Mouse (Mus musculus): ENCODE results near the gene Ptchd1. TPM values are rescaled to one million over a fixed set of nuclear protein-coding genes. Genes with fewer than 3 reads are reported as not detected.
A peak's percentile ranks its signal among the peaks of the same experiment; 100 is the strongest.

Gene Ptchd1
- total RNA-seq (2021): 10 to 100 TPM; 18.7 to 19.4 TPM

- intact Hi-C loops (cut with DNase I): no loop called here
- peak; percentile 17 to 25 for DNase-seq (ENCODE audit: low spot score in 2 of 2)
Measured at GRCm38 (mm10) chrX:155623701-155624281, at the start of gene Ptchd1. Gene Ptchd1, minus strand, starts transcription at chrX:155623814.

GRCm38 (mm10) chrX:155657971-155658370 lies 34.4 kb upstream of the Ptchd1 start:
- intact Hi-C loops (cut with DNase I): no loop called here
- DNase-seq (ENCODE audit: low spot score in 2 of 2): no peak

- intact Hi-C loops (cut with DNase I): no loop called here
- DNase-seq (ENCODE audit: low spot score in 2 of 2): no peak
Measured at GRCm38 (mm10) chrX:155645975-155646374, 22.4 kb upstream of the Ptchd1 start.

- DNase-seq (ENCODE audit: low spot score in 2 of 2): no peak
- intact Hi-C loops (cut with DNase I): no loop called here
Measured at GRCm38 (mm10) chrX:155643975-155644374, 20.4 kb upstream of the Ptchd1 start.

- intact Hi-C loops (cut with DNase I): no loop called here
- DNase-seq (ENCODE audit: low spot score in 2 of 2): peak in 1 of 2 experiments; percentile 15
Measured at GRCm38 (mm10) chrX:155625671-155626196, 2.1 kb upstream of the Ptchd1 start.

GRCm38 (mm10) chrX:155624895-155625294 lies 1.3 kb upstream of the Ptchd1 start:
- no peak for DNase-seq (ENCODE audit: low spot score in 2 of 2)
- intact Hi-C loops (cut with DNase I): no loop called here

GRCm38 (mm10) chrX:155624341-155624841 lies 777 bp upstream of the Ptchd1 start, which contains the start of gene Gm15155:
Gene Gm15155, plus strand, starts transcription at chrX:155624741.
- peak; percentile 47 to 49 for DNase-seq (ENCODE audit: low spot score in 2 of 2)
- intact Hi-C loops (cut with DNase I): no loop called here

- intact Hi-C loops (cut with DNase I): no loop called here
- peak; percentile 35 to 45 for DNase-seq (ENCODE audit: low spot score in 2 of 2)
Measured at GRCm38 (mm10) chrX:155622961-155623599, 534 bp downstream of the Ptchd1 start.

GRCm38 (mm10) chrX:155622527-155622926 lies 1.1 kb downstream of the Ptchd1 start:
- peak in 1 of 2 experiments; percentile 19 for DNase-seq (ENCODE audit: low spot score in 2 of 2)

GRCm38 (mm10) chrX:155601196-155601595 lies 22.4 kb downstream of the Ptchd1 start:
- intact Hi-C loops (cut with DNase I): no loop called here
- DNase-seq (ENCODE audit: low spot score in 2 of 2): peak; percentile 32 to 58

More at GRCm38 (mm10) chrX:155622527-155622926, 1.1 kb downstream of the Ptchd1 start:
- intact Hi-C loops (cut with DNase I): no loop called here

GRCm38 (mm10) chrX:155596390-155596789 lies 27.2 kb downstream of the Ptchd1 start:
- DNase-seq (ENCODE audit: low spot score in 2 of 2): no peak
- intact Hi-C loops (cut with DNase I): no loop called here

- no peak for DNase-seq (ENCODE audit: low spot score in 2 of 2)
- intact Hi-C loops (cut with DNase I): no loop called here
Measured at GRCm38 (mm10) chrX:155594685-155595084, 28.9 kb downstream of the Ptchd1 start.

- intact Hi-C loops (cut with DNase I): no loop called here
Measured at GRCm38 (mm10) chrX:155592467-155592866, 31.1 kb downstream of the Ptchd1 start.

GRCm38 (mm10) chrX:155591490-155591889 lies 32.1 kb downstream of the Ptchd1 start:
- no peak for DNase-seq (ENCODE audit: low spot score in 2 of 2)
- intact Hi-C loops (cut with DNase I): no loop called here

More at GRCm38 (mm10) chrX:155592467-155592866, 31.1 kb downstream of the Ptchd1 start:
- DNase-seq (ENCODE audit: low spot score in 2 of 2): no peak

- intact Hi-C loops (cut with DNase I): no loop called here
- no peak for DNase-seq (ENCODE audit: low spot score in 2 of 2)
Measured at GRCm38 (mm10) chrX:155584586-155584985, 39.0 kb downstream of the Ptchd1 start.

- intact Hi-C loops (cut with DNase I): no loop called here
- DNase-seq (ENCODE audit: low spot score in 2 of 2): no peak
Measured at GRCm38 (mm10) chrX:155579791-155580190, 43.8 kb downstream of the Ptchd1 start.

GRCm38 (mm10) chrX:155572396-155572795 lies 51.2 kb downstream of the Ptchd1 start:
- DNase-seq (ENCODE audit: low spot score in 2 of 2): no peak
- intact Hi-C loops (cut with DNase I): no loop called here

GRCm38 (mm10) chrX:155543780-155544179 lies 79.8 kb downstream of the Ptchd1 start:
- intact Hi-C loops (cut with DNase I): no loop called here

More at GRCm38 (mm10) chrX:155543780-155544179, 79.8 kb downstream of the Ptchd1 start:
- DNase-seq (ENCODE audit: low spot score in 2 of 2): no peak
